Mouse (Mus musculus) lung, adult 2 months (tissue): ENCODE measurements around the gene Mylpf.
"Not testable (repeated sequence)": the region's sequence is repeated elsewhere in the genome, so short reads cannot be mapped to it uniquely, and the experiment has no call there.

Experiments used
- CTCF ChIP-seq: fragments of 200-500 bp; IDR thresholded peaks from 2 replicates; pipeline ENCODE4 v1.5.1; 2011; ENCODE audit warnings: mild to moderate bottlenecking, low read length, control low read depth; ENCODE audit not compliant: insufficient read depth
- POLR2A ChIP-seq: fragments of 200-500 bp; IDR thresholded peaks from 2 replicates; pipeline ENCODE4 v1.6.1; 2011; ENCODE audit warnings: low read depth, mild to moderate bottlenecking, control low read depth, low read length, borderline replicate concordance; ENCODE audit errors: extremely low read depth

DNA sequence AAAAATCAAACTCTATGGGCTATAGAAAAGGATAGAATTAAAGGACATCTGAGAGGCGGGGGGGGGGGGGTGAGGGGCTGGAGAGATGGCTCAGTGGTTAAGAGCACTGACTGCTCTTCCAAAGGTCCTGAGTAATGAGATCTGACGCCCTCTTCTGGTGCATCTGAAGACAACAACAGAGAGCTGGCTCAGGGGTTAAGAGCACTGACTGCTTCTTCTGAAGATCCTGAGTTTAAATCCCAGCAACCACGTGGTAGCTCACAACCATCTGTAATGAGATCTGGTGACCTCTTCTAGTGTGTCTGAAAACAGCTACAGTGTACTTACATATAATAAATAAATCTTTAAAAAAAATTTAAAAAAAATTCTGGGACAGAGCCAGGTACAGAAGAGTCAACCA lies 27.0 kb upstream of the Mylpf start:
- TF ChIP-seq CTCF, POLR2A: not testable (repeated sequence)
